Mouse (Mus musculus) thymus, postnatal 10 days (tissue): ENCODE results near the gene Trappc3l.
A peak's percentile ranks its signal among the peaks of the same experiment; 100 is the strongest.

Source experiments
- DNase-seq, 2 experiments: peaks; one replicate each; pipeline ENCODE4 v3.0.0; 2021; ENCODE audit warnings: low spot score in 2 of 2

Gene Trappc3l

GRCm38 (mm10) chr10:34095147-34095546, 57.8 kb downstream of the Trappc3l start:
- no peak for DNase-seq

- DNase-seq, result no peak
These were observed 58.6 kb downstream of the Trappc3l start for GRCm38 (mm10) chr10:34095964-34096363.

GRCm38 (mm10) chr10:34096418-34096883, 59.1 kb downstream of the Trappc3l start, which contains the start of gene Calhm5:
Gene Calhm5 (minus strand): TSS chr10:34096519.
- DNase-seq, result peak in 1 of 2 experiments; percentile 8

- DNase-seq, result peak in 1 of 2 experiments; percentile 17
These were observed 73.6 kb downstream of the Trappc3l start for GRCm38 (mm10) chr10:34110863-34111465.

GRCm38 (mm10) chr10:34111964-34112738, 74.8 kb downstream of the Trappc3l start:
- no peak for DNase-seq

GRCm38 (mm10) chr10:34117131-34117530, 79.7 kb downstream of the Trappc3l start:
- DNase-seq, result no peak

GRCm38 (mm10) chr10:34117770-34118169, 80.4 kb downstream of the Trappc3l start:
- DNase-seq, result no peak

- DNase-seq, result no peak
These were observed 81.0 kb downstream of the Trappc3l start for GRCm38 (mm10) chr10:34118421-34118820.

- DNase-seq, result peak; percentile 25 to 52
These were observed 90.3 kb downstream of the Trappc3l start, which contains the start of gene Calhm6 for GRCm38 (mm10) chr10:34127392-34128378. Gene Calhm6 (minus strand): TSS chr10:34127984.

GRCm38 (mm10) chr10:34128391-34128790, 91.0 kb downstream of the Trappc3l start:
- DNase-seq, result no peak

GRCm38 (mm10) chr10:34131356-34131755, 94.0 kb downstream of the Trappc3l start:
- no peak for DNase-seq

GRCm38 (mm10) chr10:34136432-34136831, 99.0 kb downstream of the Trappc3l start:
- no peak for DNase-seq

GRCm38 (mm10) chr10:34138027-34138426, 100.6 kb downstream of the Trappc3l start:
- no peak for DNase-seq

- DNase-seq, result no peak
These were observed 102.4 kb downstream of the Trappc3l start for GRCm38 (mm10) chr10:34139768-34140167.

- no peak for DNase-seq
These were observed 104.3 kb downstream of the Trappc3l start for GRCm38 (mm10) chr10:34141693-34142092.

- DNase-seq, result no peak
These were observed 112.4 kb downstream of the Trappc3l start for GRCm38 (mm10) chr10:34149772-34150171.

GRCm38 (mm10) chr10:34150454-34150853, 113.1 kb downstream of the Trappc3l start:
- no peak for DNase-seq

GRCm38 (mm10) chr10:34151827-34152226, 114.4 kb downstream of the Trappc3l start:
- no peak for DNase-seq

GRCm38 (mm10) chr10:34155796-34156554, 118.6 kb downstream of the Trappc3l start:
- DNase-seq, result no peak
